In the genomic region with DNA sequence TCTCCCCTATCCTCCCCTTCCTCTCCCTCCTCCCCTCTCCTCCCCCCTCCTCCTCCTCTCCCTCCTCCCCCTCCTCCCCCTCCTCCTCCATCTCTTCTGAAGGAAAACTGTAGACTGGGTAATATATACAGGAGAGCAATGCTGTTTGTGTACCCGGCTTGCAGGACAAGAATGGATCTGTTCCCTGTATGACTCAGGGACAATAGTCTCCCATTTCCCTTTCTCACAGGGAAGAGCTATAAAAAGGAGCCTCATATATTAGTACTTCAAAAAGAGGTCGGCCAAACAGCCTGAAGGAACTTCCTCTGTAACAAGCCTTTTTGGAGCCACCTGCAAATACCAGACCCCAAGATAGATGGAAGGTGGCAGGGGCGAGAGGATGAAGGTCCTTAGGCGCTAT, we compare ENCODE assay signal across 28 mouse cellular contexts. TPM values are rescaled to one million over a fixed set of nuclear protein-coding genes. Genes with fewer than 3 reads are reported as not detected.
"Had no signal": no experiment of that assay in that cellular context is flagged by ENCODE, and none has a peak within 500 bp of the region (broad histone marks: within the 10 kb centered on the region; RNA-seq: fewer than 3 reads in every experiment).

No protein-coding gene starts in this region.

- ATAC-seq: forebrain, embryonic 13.5 days; forebrain, embryonic 15.5 days; forebrain, embryonic 16.5 days; forebrain, postnatal 0 days had no signal

- H3K4me1 ChIP-seq: heart, embryonic 10.5 days had no signal

- H3K9me3 ChIP-seq: embryonic facial prominence, embryonic 10.5 days; embryonic facial prominence, embryonic 12.5 days; embryonic facial prominence, embryonic 13.5 days; embryonic facial prominence, embryonic 15.5 days; forebrain, embryonic 10.5 days; forebrain, embryonic 12.5 days; forebrain, embryonic 13.5 days; forebrain, embryonic 15.5 days; heart, embryonic 10.5 days had no signal

- H3K4me2 ChIP-seq: embryonic facial prominence, embryonic 12.5 days; embryonic facial prominence, embryonic 13.5 days; embryonic facial prominence, embryonic 15.5 days; forebrain, embryonic 12.5 days; forebrain, embryonic 13.5 days; forebrain, embryonic 15.5 days had no signal

- H3K27me3 ChIP-seq: embryonic facial prominence, embryonic 12.5 days; embryonic facial prominence, embryonic 13.5 days; embryonic facial prominence, embryonic 15.5 days; forebrain, embryonic 12.5 days; forebrain, embryonic 13.5 days; forebrain, embryonic 15.5 days had no signal

- H3K9ac ChIP-seq: embryonic facial prominence, embryonic 12.5 days; embryonic facial prominence, embryonic 13.5 days; embryonic facial prominence, embryonic 15.5 days; forebrain, embryonic 12.5 days; forebrain, embryonic 13.5 days; forebrain, embryonic 15.5 days; forebrain, postnatal 0 days had no signal

- H3K4me3 ChIP-seq: embryonic facial prominence, embryonic 10.5 days; embryonic facial prominence, embryonic 12.5 days; embryonic facial prominence, embryonic 13.5 days; embryonic facial prominence, embryonic 15.5 days; erythroblast, embryonic 14.5 days; forebrain, embryonic 10.5 days; forebrain, embryonic 12.5 days; forebrain, embryonic 13.5 days; forebrain, embryonic 15.5 days; gastrocnemius, adult 2 months; heart, adult 2 months; heart, embryonic 10.5 days had no signal

- DNase-seq: cerebellum, adult 2 months; cerebellum, adult 8-10 months; cerebellum, adult 9-10 months; cerebellum, adult 9-11 months; cerebellum, postnatal 10 days; cerebellum, postnatal 14 days; cerebellum, postnatal 25 days; cerebellum, postnatal 36 days; embryo, embryonic 11 days; forebrain, postnatal 0 days; gastrocnemius, adult 2 months; gastrocnemius, postnatal 10 days; gastrocnemius, postnatal 14 days; gastrocnemius, postnatal 25 days; gastrocnemius, postnatal 36 days; heart, adult 18-20 months; heart, adult 2 months had no signal

- H3K36me3 ChIP-seq: embryonic facial prominence, embryonic 10.5 days; embryonic facial prominence, embryonic 12.5 days; embryonic facial prominence, embryonic 13.5 days; embryonic facial prominence, embryonic 15.5 days; forebrain, embryonic 10.5 days; forebrain, embryonic 12.5 days; forebrain, embryonic 15.5 days; heart, embryonic 10.5 days had no signal

- H3K27ac ChIP-seq: embryonic facial prominence, embryonic 10.5 days; embryonic facial prominence, embryonic 12.5 days; embryonic facial prominence, embryonic 13.5 days; embryonic facial prominence, embryonic 15.5 days; forebrain, embryonic 10.5 days; forebrain, embryonic 12.5 days; forebrain, embryonic 13.5 days; forebrain, embryonic 15.5 days; gastrocnemius, adult 2 months; heart, adult 2 months; heart, embryonic 10.5 days had no signal

RNA-seq across cellular contexts. Expression of gene Limch1, which starts 23.4 kb away (rescaled TPM):
- polyA plus RNA-seq: erythroblast, embryonic 14.5 days had no signal
